Mouse (Mus musculus): ENCODE measurements around the gene Ddx56.

- no peak for TF ChIP-seq ZMIZ1 (IDR thresholded peaks at IDR 0.05; ENCODE audit: low read depth, low read length)
- no peak for TF ChIP-seq POLR2A (IDR thresholded peaks at IDR 0.05; ENCODE audit: low read depth, low read length)
- no peak for TF ChIP-seq EP300 (IDR thresholded peaks at IDR 0.05; ENCODE audit: low read length)
- no peak for TF ChIP-seq NELFE (IDR thresholded peaks at IDR 0.05; ENCODE audit: low read depth, low read length)
- no peak for TF ChIP-seq USF1 (IDR thresholded peaks at IDR 0.05; ENCODE audit: low read depth, low read length)
Measured at GRCm38 (mm10) chr11:6296077-6296476, 28.5 kb upstream of the Ddx56 start.

Measured in CH12.LX (cell line).